Mouse (Mus musculus): ENCODE results near the gene Aatk. TPM values are rescaled to one million over a fixed set of nuclear protein-coding genes. Genes with fewer than 3 reads are reported as not detected.

The Aatk gene
- total RNA-seq, 2 experiments from 2014 or later, result 9.4 to 17.0 TPM

GRCm38 (mm10) chr11:120030145-120030901, 16.6 kb downstream of the Aatk start:
- intact Hi-C loops (cut with DNase I; ENCODE audit: low total_unique reads), result loop anchor here (5.0 kb wide), 2 partner anchors 37 to 72 kb away; no protein-coding TSS in a partner anchor
- no peak for DNase-seq

- intact Hi-C loops (cut with DNase I; ENCODE audit: low total_unique reads), result loop anchor here (5.0 kb wide), 2 partner anchors 38 to 73 kb away; no protein-coding TSS in a partner anchor
- DNase-seq, result no peak
Observed at GRCm38 (mm10) chr11:120029431-120030144, 17.4 kb downstream of the Aatk start.

- intact Hi-C loops (cut with DNase I; ENCODE audit: low total_unique reads), result no loop called here
- DNase-seq, result no peak
Observed at GRCm38 (mm10) chr11:120028319-120029092, 18.5 kb downstream of the Aatk start.

GRCm38 (mm10) chr11:120026941-120027340, 20.0 kb downstream of the Aatk start:
- intact Hi-C loops (cut with DNase I; ENCODE audit: low total_unique reads), result no loop called here
- no peak for DNase-seq

- no peak for DNase-seq
- intact Hi-C loops (cut with DNase I; ENCODE audit: low total_unique reads), result no loop called here
Observed at GRCm38 (mm10) chr11:120022841-120023240, 24.1 kb downstream of the Aatk start.

GRCm38 (mm10) chr11:120022216-120022615, 24.8 kb downstream of the Aatk start:
- no peak for DNase-seq
- intact Hi-C loops (cut with DNase I; ENCODE audit: low total_unique reads), result no loop called here

- intact Hi-C loops (cut with DNase I; ENCODE audit: low total_unique reads), result no loop called here
- no peak for DNase-seq
Observed at GRCm38 (mm10) chr11:120021367-120021766, 25.6 kb downstream of the Aatk start.

- DNase-seq, result no peak
- intact Hi-C loops (cut with DNase I; ENCODE audit: low total_unique reads), result loop anchor here (5.0 kb wide), 1 partner anchor 48 kb away; no protein-coding TSS in a partner anchor
Observed at GRCm38 (mm10) chr11:120019542-120020440, 27.2 kb downstream of the Aatk start.

- intact Hi-C loops (cut with DNase I; ENCODE audit: low total_unique reads), result loop anchor here (5.0 kb wide), 1 partner anchor 50 kb away; no protein-coding TSS in a partner anchor
- DNase-seq, result no peak
Observed at GRCm38 (mm10) chr11:120017011-120017410, 30.0 kb downstream of the Aatk start.

- intact Hi-C loops (cut with DNase I; ENCODE audit: low total_unique reads), result loop anchor here (5.0 kb wide), 2 partner anchors 53 to 78 kb away; no protein-coding TSS in a partner anchor
- DNase-seq, result no peak
Observed at GRCm38 (mm10) chr11:120014758-120015157, 32.2 kb downstream of the Aatk start.

GRCm38 (mm10) chr11:120013174-120013711, 33.7 kb downstream of the Aatk start:
- DNase-seq, result peak; percentile 74
- intact Hi-C loops (cut with DNase I; ENCODE audit: low total_unique reads), result loop anchor here (5.0 kb wide), 1 partner anchor 79 kb away; no protein-coding TSS in a partner anchor

- intact Hi-C loops (cut with DNase I; ENCODE audit: low total_unique reads), result loop anchor here (5.0 kb wide), 1 partner anchor 80 kb away; no protein-coding TSS in a partner anchor
Observed at GRCm38 (mm10) chr11:120012702-120013101, 34.3 kb downstream of the Aatk start.

GRCm38 (mm10) chr11:120011761-120012560, 35.0 kb downstream of the Aatk start:
- DNase-seq, result no peak
- intact Hi-C loops (cut with DNase I; ENCODE audit: low total_unique reads), result loop anchor here (5.0 kb wide), 1 partner anchor 80 kb away; no protein-coding TSS in a partner anchor

More at GRCm38 (mm10) chr11:120012702-120013101, 34.3 kb downstream of the Aatk start:
- no peak for DNase-seq

GRCm38 (mm10) chr11:120011114-120011760, 35.7 kb downstream of the Aatk start:
- intact Hi-C loops (cut with DNase I; ENCODE audit: low total_unique reads), result loop anchor here (5.0 kb wide), 1 partner anchor 81 kb away; no protein-coding TSS in a partner anchor
- DNase-seq, result no peak

GRCm38 (mm10) chr11:120009937-120010336, 37.0 kb downstream of the Aatk start:
- no peak for DNase-seq
- intact Hi-C loops (cut with DNase I; ENCODE audit: low total_unique reads), result loop anchor here (5.0 kb wide), 1 partner anchor 82 kb away; no protein-coding TSS in a partner anchor

- intact Hi-C loops (cut with DNase I; ENCODE audit: low total_unique reads), result no loop called here
- no peak for DNase-seq
Observed at GRCm38 (mm10) chr11:120008956-120009355, 38.0 kb downstream of the Aatk start.

GRCm38 (mm10) chr11:120008501-120008900, 38.5 kb downstream of the Aatk start:
- DNase-seq, result no peak
- intact Hi-C loops (cut with DNase I; ENCODE audit: low total_unique reads), result no loop called here

Data from gastrocnemius, postnatal 14 days (tissue).